Mouse (Mus musculus): ENCODE measurements around the gene 2210011C24Rik.
"Not testable (repeated sequence)": the region's sequence is repeated elsewhere in the genome, so short reads cannot be mapped to it uniquely, and the experiment has no call there.

2210011C24Rik gene

DNA sequence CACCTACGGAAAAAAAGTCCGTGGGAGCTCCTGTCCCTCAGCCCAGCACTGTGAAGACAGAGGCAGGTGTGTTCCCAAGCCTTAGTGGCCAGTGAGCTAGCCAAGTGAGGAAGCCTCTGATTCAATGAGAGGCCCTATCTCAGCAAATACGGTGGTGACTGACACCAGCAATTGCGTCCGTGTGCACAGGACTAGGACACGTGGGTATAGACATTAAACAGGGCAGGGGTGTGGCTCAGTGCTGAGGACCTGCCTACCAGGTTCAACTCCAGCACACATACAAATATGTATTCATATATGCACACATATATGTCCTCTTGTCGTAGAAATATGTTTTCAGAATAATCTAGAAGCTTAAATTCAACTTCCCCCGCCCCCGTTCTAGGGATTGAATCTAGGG, 7.8 kb upstream of the 2210011C24Rik start:
- DNase-seq, result no peak

- DNase-seq, result no peak
Measured at GRCm38 (mm10) chr8:84015833-84016232, 3.9 kb upstream of the 2210011C24Rik start.

DNA sequence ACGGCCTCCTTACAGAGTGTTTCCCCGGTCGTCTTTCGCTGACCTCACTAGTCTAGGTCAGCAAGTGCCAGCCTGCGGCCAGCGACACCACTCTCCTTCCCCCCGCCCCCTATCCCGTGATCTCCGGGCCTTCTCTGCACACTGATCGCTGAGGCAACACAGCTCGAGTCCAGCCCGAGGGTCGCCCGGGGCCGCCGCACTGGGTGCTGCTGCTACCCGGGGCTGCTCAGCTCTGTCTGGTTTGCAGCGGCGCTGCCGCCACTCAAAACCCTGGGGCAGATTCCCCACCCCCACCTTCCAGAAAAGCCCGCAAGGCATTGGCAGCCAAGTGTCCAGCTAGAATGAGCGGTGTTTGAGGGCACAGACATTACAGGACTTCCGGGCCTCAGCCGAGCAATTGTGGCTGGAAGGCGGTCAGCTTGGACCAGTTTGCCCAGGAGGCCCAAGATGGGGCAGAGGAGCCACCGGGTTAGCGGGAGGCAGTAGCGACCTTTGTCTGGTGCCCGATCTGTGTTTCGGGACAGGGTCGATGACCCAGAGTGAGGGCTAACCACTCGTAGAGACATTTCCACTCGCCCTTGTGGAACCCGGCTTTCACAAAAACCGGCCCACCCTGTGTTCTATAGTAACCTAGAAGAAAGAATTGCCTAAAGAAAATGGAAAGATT, 661 bp upstream of the 2210011C24Rik start:
- DNase-seq, result peak; percentile 32

GRCm38 (mm10) chr8:84010625-84011611, 1.1 kb downstream of the 2210011C24Rik start:
- DNase-seq, result peak; percentile 83

GRCm38 (mm10) chr8:84009876-84010275, 2.1 kb downstream of the 2210011C24Rik start:
- DNase-seq, result peak; percentile 93

GRCm38 (mm10) chr8:84008362-84008761, 3.6 kb downstream of the 2210011C24Rik start:
- DNase-seq, result no peak

GRCm38 (mm10) chr8:84005502-84005901, 6.5 kb downstream of the 2210011C24Rik start:
- DNase-seq, result not testable (repeated sequence)

DNA sequence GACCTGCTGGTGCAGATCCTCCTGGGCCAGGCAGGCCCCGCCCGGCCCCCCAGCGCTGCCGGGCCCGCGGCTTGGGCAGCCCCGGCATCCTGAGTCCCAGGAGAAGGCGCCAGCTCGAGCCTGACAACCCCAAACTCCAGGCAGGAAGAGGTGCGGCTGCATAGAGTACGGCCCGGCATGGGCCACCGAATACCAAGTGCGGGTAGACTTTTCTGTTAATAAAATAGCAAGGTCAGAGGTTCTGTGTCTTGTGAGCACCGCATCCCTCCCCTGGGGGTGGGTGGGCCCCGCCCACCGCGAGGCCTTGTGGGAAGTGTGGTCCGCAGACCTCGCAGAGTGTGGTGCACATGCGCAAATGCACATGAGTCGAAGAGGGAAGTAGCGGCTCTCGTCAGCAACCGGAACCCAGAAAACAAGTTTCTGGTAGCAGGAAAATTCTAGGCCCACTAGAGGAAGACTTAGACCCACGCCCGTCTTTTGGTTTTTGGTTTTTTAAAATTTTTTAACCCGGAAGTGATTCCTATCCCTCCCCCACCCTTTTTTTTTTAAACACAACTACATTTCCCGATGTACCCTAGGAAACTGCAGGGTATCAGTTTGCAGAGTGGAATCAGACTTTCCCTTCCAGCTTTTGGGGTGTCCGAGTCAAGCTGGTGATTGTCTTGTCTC, 7.3 kb downstream of the 2210011C24Rik start:
- peak; percentile 97 for DNase-seq

GRCm38 (mm10) chr8:84003612-84004246, 8.2 kb downstream of the 2210011C24Rik start:
- no peak for DNase-seq

DNA sequence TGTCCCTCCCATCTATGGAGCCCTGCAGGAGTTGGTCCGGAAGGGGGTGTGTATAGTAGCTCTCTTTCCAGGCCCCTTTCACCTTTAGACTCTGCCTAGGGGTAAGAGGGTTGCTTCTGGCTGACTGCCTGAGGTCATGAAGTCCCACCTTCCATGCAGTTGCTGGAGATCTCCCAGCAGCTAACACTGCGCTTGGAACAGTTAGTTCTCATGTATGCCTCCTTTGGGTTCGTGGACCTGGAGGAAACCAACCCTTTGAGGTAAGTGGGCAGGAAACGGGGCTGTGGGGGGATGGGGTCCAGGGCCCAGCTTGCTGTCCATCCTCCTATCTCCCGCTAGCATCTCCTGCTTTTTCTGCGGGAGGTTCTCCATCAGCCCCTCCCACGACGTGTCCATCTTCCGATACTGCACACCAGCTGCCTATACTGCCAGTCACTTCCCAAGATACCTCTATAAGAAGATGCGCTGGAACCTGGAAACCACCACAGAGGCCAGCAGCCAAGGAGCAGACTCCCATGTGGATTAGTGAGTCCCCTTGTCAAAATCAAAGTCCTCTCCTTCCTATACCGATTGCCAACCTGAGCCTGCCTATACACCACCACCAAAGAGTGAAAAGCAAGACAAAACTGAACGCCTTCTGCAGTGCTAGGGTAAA, 8.9 kb downstream of the 2210011C24Rik start:
- no peak for DNase-seq

- DNase-seq, result no peak
Measured at GRCm38 (mm10) chr8:84001281-84002000, 10.5 kb downstream of the 2210011C24Rik start, which contains the start of gene 1700067K01Rik. TSS of gene 1700067K01Rik (plus strand) at chr8:84001502.

DNA sequence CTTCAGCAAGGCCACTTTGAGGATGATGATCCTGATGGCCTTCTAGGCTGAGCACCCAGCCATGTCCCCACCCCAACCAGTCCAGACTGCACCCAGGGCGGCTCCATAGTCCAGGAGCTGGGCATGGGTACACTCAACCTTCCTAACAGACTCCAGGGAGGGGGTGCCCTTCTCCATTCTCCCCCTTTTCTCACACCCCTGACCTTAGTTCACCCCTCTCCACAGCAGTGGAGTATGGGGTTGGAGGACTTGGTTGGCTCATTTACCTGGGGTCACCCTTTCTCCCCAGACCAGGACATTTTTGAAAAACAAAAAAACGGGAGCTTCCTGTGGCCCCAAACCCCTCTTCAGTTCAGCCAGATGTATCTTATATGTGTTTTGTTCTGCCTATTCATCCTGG, 12.1 kb downstream of the 2210011C24Rik start:
- no peak for DNase-seq

GRCm38 (mm10) chr8:83999057-83999705, 12.8 kb downstream of the 2210011C24Rik start:
- DNase-seq, result no peak

DNA sequence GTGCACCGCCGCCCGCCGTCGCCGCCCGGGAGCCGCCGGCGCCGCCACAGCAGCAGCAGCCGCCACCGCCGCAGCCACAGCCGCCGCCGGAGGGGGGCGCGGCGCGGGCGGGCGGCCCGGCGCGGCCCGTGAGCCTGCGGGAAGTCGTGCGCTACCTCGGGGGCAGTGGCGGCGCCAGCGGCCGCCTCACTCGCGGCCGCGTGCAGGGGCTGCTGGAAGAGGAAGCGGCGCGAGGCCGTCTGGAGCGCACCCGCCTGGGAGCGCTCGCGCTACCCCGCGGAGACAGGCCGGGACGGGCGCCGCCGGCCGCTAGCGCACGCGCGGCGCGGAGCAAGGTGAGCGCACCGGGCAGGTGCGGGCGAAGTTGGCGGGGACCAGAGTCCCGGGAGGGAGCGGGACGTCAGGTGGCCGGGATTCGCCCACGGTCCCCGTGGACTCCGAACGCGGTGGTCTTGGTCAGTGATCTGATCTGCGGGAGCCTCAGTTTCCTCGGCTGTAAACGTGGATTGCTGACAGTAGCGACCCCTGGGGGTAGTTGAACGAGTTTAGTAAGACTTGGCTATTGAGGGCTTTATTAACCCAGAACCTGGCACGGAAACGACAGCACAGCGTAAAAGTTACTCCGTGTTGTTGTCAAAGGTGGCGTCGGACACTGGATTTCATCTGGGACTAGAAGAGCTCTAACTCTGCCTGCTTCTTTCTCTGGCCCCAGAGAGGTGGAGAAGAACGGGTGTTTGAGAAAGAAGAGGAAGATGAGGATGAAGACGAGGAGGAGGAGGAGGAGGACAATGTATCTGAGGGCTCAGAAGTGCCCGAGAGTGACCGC, 13.5 kb downstream of the 2210011C24Rik start:
- peak; percentile 75 for DNase-seq

DNA sequence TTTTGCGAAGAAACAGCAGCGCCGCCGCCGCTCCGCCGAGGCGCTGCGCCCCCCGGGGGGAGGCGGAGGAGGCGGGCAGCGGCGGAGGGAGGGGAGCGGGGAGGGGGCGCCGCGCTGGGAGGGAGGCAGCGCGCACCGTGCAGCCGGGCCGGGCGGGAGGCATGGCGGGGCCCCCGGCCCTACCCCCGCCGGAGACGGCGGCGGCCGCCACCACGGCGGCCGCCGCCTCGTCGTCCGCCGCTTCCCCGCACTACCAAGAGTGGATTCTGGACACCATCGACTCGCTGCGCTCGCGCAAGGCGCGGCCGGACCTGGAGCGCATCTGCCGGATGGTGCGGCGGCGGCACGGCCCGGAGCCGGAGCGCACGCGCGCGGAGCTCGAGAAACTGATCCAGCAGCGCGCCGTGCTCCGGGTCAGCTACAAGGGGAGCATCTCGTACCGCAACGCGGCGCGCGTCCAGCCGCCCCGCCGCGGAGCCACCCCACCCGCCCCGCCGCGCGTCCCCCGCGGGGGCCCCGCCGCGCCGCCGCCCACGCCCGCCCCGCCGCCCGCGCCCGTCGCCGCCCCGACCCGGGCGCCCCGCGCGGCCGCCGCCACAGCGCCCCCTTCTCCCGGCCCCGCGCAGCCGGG, 14.3 kb downstream of the 2210011C24Rik start, which contains the start of gene Samd1:
TSS of gene Samd1 (plus strand) at position 162 of the 631 bp plus-strand sequence.
- peak; percentile 44 for DNase-seq

DNA sequence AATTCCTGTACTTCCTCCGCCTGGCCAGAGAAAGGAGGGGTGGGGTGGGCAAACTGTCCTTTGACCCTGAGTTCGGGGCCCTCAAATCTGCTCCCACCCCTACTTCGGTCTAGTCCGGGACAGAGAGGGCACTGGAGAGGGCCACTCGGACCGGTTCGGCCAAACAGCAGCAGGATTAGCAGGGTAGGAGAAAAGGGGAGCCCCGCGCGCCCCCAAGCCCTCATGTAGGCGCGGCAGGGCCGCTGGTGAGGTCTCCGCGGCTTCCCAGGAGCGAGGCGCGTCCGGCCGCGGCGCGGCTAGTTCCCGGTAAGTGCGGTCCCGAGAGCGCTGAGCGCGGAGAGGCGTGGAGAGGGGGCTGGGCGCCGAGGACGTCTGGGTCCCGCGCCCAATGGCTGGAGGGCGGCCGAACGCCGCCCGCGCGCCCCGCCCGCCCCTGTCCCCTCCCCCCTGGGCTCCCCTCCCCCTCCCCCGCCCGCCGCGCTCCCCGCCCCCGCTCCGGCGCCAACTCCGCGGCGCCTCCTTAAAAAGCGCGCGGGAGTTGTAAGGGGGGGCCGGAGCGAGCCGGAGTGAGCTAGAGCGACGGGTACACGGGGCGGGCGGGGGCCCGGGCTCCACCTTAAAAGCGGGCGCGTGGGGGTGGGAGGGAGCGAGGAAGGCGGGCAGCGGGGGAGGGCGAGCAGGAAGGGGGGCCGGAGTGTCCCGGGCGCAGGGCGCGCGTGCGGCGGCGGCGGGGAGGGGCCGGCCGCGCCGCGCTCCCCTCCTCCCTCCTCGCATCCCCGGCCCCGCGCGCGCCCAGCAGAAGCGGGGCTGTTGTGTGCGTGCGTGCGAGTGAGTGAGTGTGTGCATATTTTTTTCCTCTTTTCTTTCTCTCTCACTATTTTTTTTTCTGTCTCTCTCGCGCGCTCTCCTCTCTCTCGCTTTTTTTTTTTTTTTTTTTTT, 15.1 kb downstream of the 2210011C24Rik start:
- peak; percentile 95 for DNase-seq

GRCm38 (mm10) chr8:83995973-83996372, 16.0 kb downstream of the 2210011C24Rik start:
- DNase-seq, result no peak

DNA sequence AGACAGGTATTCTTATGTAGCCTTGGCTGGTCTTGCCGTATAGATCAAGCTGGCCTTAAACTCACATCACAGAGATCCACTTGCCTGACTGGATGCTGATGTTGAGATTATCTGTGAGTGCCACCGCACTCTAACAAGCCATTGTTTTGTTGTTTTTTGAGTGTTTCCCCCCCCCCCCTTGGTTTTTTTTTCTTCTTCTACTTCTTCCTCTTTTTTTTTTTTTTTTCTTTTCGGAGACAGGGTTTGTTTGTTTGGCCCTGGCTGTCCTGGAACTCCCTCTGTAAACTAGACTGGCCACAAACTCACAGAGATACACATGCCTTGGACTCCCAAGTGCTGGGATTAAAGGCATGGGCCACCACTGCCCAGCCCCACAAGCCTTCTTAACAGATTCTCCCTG, 17.9 kb downstream of the 2210011C24Rik start:
- no peak for DNase-seq

Measured in lung, postnatal 36 days (tissue).